In genomic region chr1:152203187-152203586, GRCm38 (mm10) we compare ENCODE assay signal across 10 mouse cellular contexts.
A peak's percentile ranks its signal among the peaks of the same experiment; 100 is the strongest.
DNase-seq lines count a peak whose midpoint lies in the region; ATAC-seq and TF ChIP-seq lines count a peak whose summit lies in the region.
"Had no signal": no experiment of that assay in that cellular context is flagged by ENCODE, and none has a peak within 500 bp of the region (broad histone marks: within the 10 kb centered on the region; RNA-seq: fewer than 3 reads in every experiment).

No protein-coding gene starts in this region.

- peak; percentile 16 to 45 for DNase-seq in heart, postnatal 14 days
- DNase-seq in heart, postnatal 25 days (ENCODE audit: low spot score) = no peak
- DNase-seq in embryo, embryonic 10 days (ENCODE audit: low spot score) = peak; percentile 25
- peak; percentile 40 for DNase-seq in gastrocnemius, postnatal 25 days
- DNase-seq in midbrain, embryonic 14.5 days = peak; percentile 53
- DNase-seq in yolk sac, embryonic 10.5 days (ENCODE audit: low spot score) = no peak
- no peak for DNase-seq in liver, postnatal 0 days
- no peak for DNase-seq in adipocyte (ENCODE audit: low spot score)
- DNase-seq: cerebellum, adult 8-10 months; lung, embryonic 14.5 days had no signal

- 0 out of 2 replicates have a peak, but pooled peaks cover 3% of the 10 kb centered on the region for H3K9me3 ChIP-seq in midbrain, embryonic 14.5 days (ENCODE audit: control insufficient read depth, low read length)
- H3K9me3 ChIP-seq in liver, postnatal 0 days (ENCODE audit: low read length) = no peaks in the 10 kb centered on the region

- ATAC-seq in midbrain, embryonic 14.5 days (ENCODE audit: low FRiP score, low TSS enrichment) = no peak
- ATAC-seq in liver, postnatal 0 days = no peak

- 58% methylated on average over 2 of the region's 2 CpGs for WGBS in midbrain, embryonic 14.5 days
- WGBS in liver, postnatal 0 days (ENCODE audit: insufficient replicate concordance) = 58% methylated on average over 2 of the region's 2 CpGs

- H3K27ac ChIP-seq in midbrain, embryonic 14.5 days (replicated peaks; ENCODE audit: low read depth, low read length) = no peak overlapping the region
- H3K27ac ChIP-seq in liver, postnatal 0 days (ENCODE audit: low read depth) = no peak overlapping the region

- no peaks in the 10 kb centered on the region for H3K36me3 ChIP-seq in midbrain, embryonic 14.5 days (ENCODE audit: control insufficient read depth, insufficient read depth, low read length)
- H3K36me3 ChIP-seq in liver, postnatal 0 days (replicated peaks; ENCODE audit: insufficient read depth, low read length) = no peaks in the 10 kb centered on the region

- no peak for TF ChIP-seq CTCF in liver, postnatal 0 days (IDR thresholded peaks at IDR 0.05; ENCODE audit: low read depth)

- no peaks in the 10 kb centered on the region for H3K27me3 ChIP-seq in midbrain, embryonic 14.5 days (ENCODE audit: control insufficient read depth, insufficient read depth, low read length)
- no peaks in the 10 kb centered on the region for H3K27me3 ChIP-seq in liver, postnatal 0 days (ENCODE audit: insufficient read depth, low read length)

- H3K4me1 ChIP-seq in midbrain, embryonic 14.5 days (ENCODE audit: control insufficient read depth, insufficient read depth, low read length) = no peaks in the 10 kb centered on the region
- H3K4me1 ChIP-seq in liver, postnatal 0 days (ENCODE audit: insufficient read depth) = no peaks in the 10 kb centered on the region

- no peak overlapping the region for H3K9ac ChIP-seq in midbrain, embryonic 14.5 days (replicated peaks; ENCODE audit: low read length)
- H3K9ac ChIP-seq in liver, postnatal 0 days (replicated peaks) = no peak overlapping the region
- H3K9ac ChIP-seq: lung, embryonic 14.5 days had no signal

- TF ChIP-seq EP300 in liver, postnatal 0 days (IDR thresholded peaks at IDR 0.05; ENCODE audit: low read depth) = no peak

- intact Hi-C loops in heart, postnatal 14 days (cut with DNase I) = no loop called here
- intact Hi-C loops in heart, postnatal 25 days (cut with DNase I) = no loop called here

- H3K4me2 ChIP-seq in midbrain, embryonic 14.5 days (ENCODE audit: low read length) = no peak overlapping the region
- H3K4me2 ChIP-seq in liver, postnatal 0 days (ENCODE audit: low read depth, low read length) = no peak overlapping the region
- H3K4me2 ChIP-seq: lung, embryonic 14.5 days had no signal

- no peak overlapping the region for H3K4me3 ChIP-seq in midbrain, embryonic 14.5 days (replicated peaks; ENCODE audit: low read depth, low read length)
- H3K4me3 ChIP-seq in liver, postnatal 0 days (ENCODE audit: low read depth, low read length) = no peak overlapping the region

Comparison
In these comparisons a context has a peak if more than half of its experiments do, and no peak if none do; other contexts are left out.
1. DNase-seq: peak in heart, postnatal 14 days (2 of 2), embryo, embryonic 10 days (single experiment), gastrocnemius, postnatal 25 days (single experiment) and midbrain, embryonic 14.5 days (single experiment); none in heart, postnatal 25 days (single experiment), yolk sac, embryonic 10.5 days (single experiment), liver, postnatal 0 days (single experiment) and adipocyte (single experiment).